Mouse (Mus musculus) brain, embryonic 14.5 days (tissue): ENCODE measurements around the gene Slfn5.

Source experiments
- CTCF ChIP-seq: fragments of 200-500 bp; IDR thresholded peaks from 2 replicates; pipeline ENCODE4 v1.5.1; 2012; ENCODE audit warnings: inconsistent platforms, mild to moderate bottlenecking, moderate library complexity, borderline replicate concordance; ENCODE audit not compliant: insufficient read depth, insufficient read length; ENCODE audit errors: extremely low read depth
- POLR2A ChIP-seq: fragments of 200-500 bp; IDR thresholded peaks from 2 replicates; pipeline ENCODE4 v1.6.1; 2012; ENCODE audit warnings: mild to moderate bottlenecking, inconsistent platforms, borderline replicate concordance; ENCODE audit not compliant: poor library complexity, insufficient read depth, insufficient read length, severe bottlenecking; ENCODE audit errors: extremely low read depth

GRCm38 (mm10) chr11:82928897-82929632, 22.1 kb upstream of the Slfn5 start:
- TF ChIP-seq CTCF: no peak
- no peak for TF ChIP-seq POLR2A
